Mouse (Mus musculus) small intestine, adult 2 months (tissue): ENCODE measurements around the gene Gorab.

Source experiments
- CTCF ChIP-seq: fragments of 200-500 bp; IDR thresholded peaks from 2 replicates; pipeline ENCODE4 v1.5.1; 2012; ENCODE audit warnings: low read depth, mild to moderate bottlenecking, control low read depth, inconsistent platforms, low read length, moderate library complexity, mixed read lengths; ENCODE audit not compliant: insufficient replicate concordance, insufficient read length; ENCODE audit errors: extremely low read depth
- POLR2A ChIP-seq: fragments of 200-500 bp; IDR thresholded peaks from 2 replicates; pipeline ENCODE4 v1.6.1; 2012; ENCODE audit warnings: low read depth, mild to moderate bottlenecking, control low read depth, inconsistent platforms, low read length, moderate library complexity

DNA sequence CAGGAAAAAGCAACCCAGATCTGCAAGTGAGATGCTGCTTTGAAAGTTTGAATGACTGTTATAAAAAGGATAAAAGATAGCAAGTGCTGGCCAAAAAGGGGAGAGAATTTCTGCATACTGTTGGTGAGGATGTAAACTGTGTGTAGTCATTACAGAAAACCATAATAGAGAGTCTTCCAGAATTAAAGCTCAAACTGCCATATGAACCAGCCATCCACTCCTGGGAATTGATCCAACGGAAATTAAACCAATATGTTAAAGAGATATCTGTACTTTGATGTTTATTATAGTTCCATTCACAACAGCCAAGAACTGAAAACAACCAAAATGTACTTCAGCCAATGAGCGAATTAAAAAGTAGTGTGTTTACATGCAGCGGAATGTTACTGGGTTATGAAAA, 52.5 kb downstream of the Gorab start:
- TF ChIP-seq POLR2A (no peak), CTCF (no peak)
